Mouse (Mus musculus): Measurements from ENCODE around the gene Nek1. TPM values are rescaled to one million over a fixed set of nuclear protein-coding genes. Genes with fewer than 3 reads are reported as not detected.
A peak's percentile ranks its signal among the peaks of the same experiment; 100 is the strongest.

Nek1 gene
- total RNA-seq (2021), result 10 to 100 TPM in 1 of 2 experiments, 1 to 10 TPM in 1; 9.3 to 10.5 TPM
- polyA plus RNA-seq (2012; rRNA removed), result 4.0 and 4.8 TPM in 2 replicates
- long read RNA-seq, full-length matches to known transcripts, result 4 of 7 reads
- long read RNA-seq, partial matches to known transcripts, result 1 of 7 reads
- long read RNA-seq, other reads (novel, unspliced or antisense), result 2 of 7 reads

GRCm38 (mm10) chr8:60992910-60993638 lies at the start of gene Nek1:
Nek1 (plus strand) TSS chr8:60993195.
- H3K27me3 ChIP-seq (ENCODE audit: control insufficient read depth, insufficient read depth, low read length), result no peaks in the 10 kb centered on the region
- DNase-seq, result peak; percentile 97 to 98
- H3K27ac ChIP-seq, result peak within 1 kb of the TSS; percentile 85
- H3K9ac ChIP-seq (ENCODE audit: low read depth, low read length), result peak within 1 kb of the TSS; percentile 88
- no peaks in the 10 kb centered on the region; the same call in 1 of the 2 replicates for H3K36me3 ChIP-seq (ENCODE audit: control insufficient read depth, insufficient read depth, low read length)
- TF ChIP-seq CTCF (IDR thresholded peaks at IDR 0.05) (no peak), EP300 (IDR thresholded peaks at IDR 0.05; ENCODE audit: insufficient read depth, low read depth, low read length) (0 out of 2 replicates have a peak, but pooled peaks have one; percentile 6), POLR2A (IDR thresholded peaks at IDR 0.05; ENCODE audit: insufficient read depth, low read depth, low read length) (peak; percentile 90)
- H3K79me2 ChIP-seq (replicated peaks; ENCODE audit: control insufficient read depth, insufficient read depth, low read length), result no peaks in the 10 kb centered on the region; the same call in 1 of the 2 replicates
- under 1% methylated on average over 56 of the region's 57 CpGs for WGBS
- intact Hi-C loops (cut with DNase I), result loop anchor here (2.0 to 5.0 kb wide), 3 partner anchors 38 to 486 kb away; partner anchors contain the start of genes Aadat and Hpf1
- H3K4me3 ChIP-seq, result peak within 1 kb of the TSS; percentile 58
- H3K4me1 ChIP-seq (ENCODE audit: control insufficient read depth, insufficient read depth, low read length), result peaks cover 1% of the 10 kb centered on the region

DNA sequence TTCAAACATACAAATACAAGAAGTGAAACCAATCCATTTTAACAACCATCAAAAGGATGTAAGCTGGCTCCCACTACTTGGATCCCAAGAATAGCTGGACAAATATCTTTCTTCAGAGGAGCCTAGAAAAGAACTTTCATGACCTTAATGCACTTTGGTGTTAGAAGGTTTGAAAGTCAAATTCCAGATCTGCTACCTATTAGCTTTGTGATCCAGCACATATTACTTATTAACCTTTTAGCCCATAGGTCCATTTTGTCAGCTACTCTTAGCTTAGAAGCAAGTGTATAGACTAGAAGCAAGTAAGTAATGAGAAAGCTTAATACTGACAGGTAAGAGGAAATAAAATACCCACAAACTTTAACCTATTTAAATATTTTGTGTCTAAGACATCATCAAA lies 45.5 kb upstream of the Nek1 start:
- Histone ChIP-seq H3K9ac (ENCODE audit: low read depth, low read length) (no peak overlapping the region), H3K4me1 (ENCODE audit: control insufficient read depth, insufficient read depth, low read length) (peaks cover 6% of the 10 kb centered on the region), H3K27me3 (ENCODE audit: control insufficient read depth, insufficient read depth, low read length) (no peaks in the 10 kb centered on the region), H3K79me2 (replicated peaks; ENCODE audit: control insufficient read depth, insufficient read depth, low read length) (no peaks in the 10 kb centered on the region; the same call in 1 of the 2 replicates), H3K4me3 (no peak overlapping the region), H3K36me3 (ENCODE audit: control insufficient read depth, insufficient read depth, low read length) (peaks cover 14% of the 10 kb centered on the region), H3K27ac (no peak overlapping the region)
- intact Hi-C loops (cut with DNase I), result no loop called here
- TF ChIP-seq CTCF (IDR thresholded peaks at IDR 0.05), result no peak
- no peak for TF ChIP-seq POLR2A (IDR thresholded peaks at IDR 0.05; ENCODE audit: insufficient read depth, low read depth, low read length)
- TF ChIP-seq EP300 (IDR thresholded peaks at IDR 0.05; ENCODE audit: insufficient read depth, low read depth, low read length), result no peak
- no peak for DNase-seq

- Histone ChIP-seq H3K27ac (peak overlapping the region; percentile 5), H3K4me1 (ENCODE audit: control insufficient read depth, insufficient read depth, low read length) (peaks cover 6% of the 10 kb centered on the region), H3K36me3 (ENCODE audit: control insufficient read depth, insufficient read depth, low read length) (peaks cover 13% of the 10 kb centered on the region), H3K27me3 (ENCODE audit: control insufficient read depth, insufficient read depth, low read length) (no peaks in the 10 kb centered on the region), H3K4me3 (no peak overlapping the region), H3K79me2 (replicated peaks; ENCODE audit: control insufficient read depth, insufficient read depth, low read length) (no peaks in the 10 kb centered on the region; the same call in 1 of the 2 replicates), H3K9ac (ENCODE audit: low read depth, low read length) (peak overlapping the region; percentile 34; the same call in 1 of the 2 replicates)
- TF ChIP-seq EP300 (IDR thresholded peaks at IDR 0.05; ENCODE audit: insufficient read depth, low read depth, low read length), result no peak
- no peak for TF ChIP-seq CTCF (IDR thresholded peaks at IDR 0.05)
- TF ChIP-seq POLR2A (IDR thresholded peaks at IDR 0.05; ENCODE audit: insufficient read depth, low read depth, low read length), result no peak
- DNase-seq, result no peak
- WGBS, result 52% methylated on average over 4 of the region's 4 CpGs
- intact Hi-C loops (cut with DNase I), result no loop called here
Measured at GRCm38 (mm10) chr8:60949859-60950258, 43.1 kb upstream of the Nek1 start.

DNA sequence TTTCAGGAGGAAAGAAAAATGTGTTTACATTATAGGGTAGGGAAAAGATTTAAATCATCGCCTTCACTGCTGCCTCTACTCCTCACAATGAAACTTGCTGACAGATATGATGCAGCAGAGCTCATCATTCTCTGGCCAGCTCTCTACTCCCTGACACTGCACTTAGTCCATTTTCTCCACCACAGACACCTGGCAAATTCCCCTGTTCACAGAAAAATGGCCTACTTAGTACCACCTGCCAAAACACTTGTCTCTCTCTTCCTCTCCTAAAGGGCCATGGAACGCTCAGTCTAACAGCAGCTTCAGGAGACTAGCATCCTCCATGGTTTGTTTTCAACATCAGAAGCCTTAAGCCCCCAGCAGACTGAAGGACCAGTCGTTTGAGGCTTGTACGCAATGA lies 41.7 kb upstream of the Nek1 start:
- DNase-seq, result no peak
- 62% methylated on average over 4 of the region's 4 CpGs for WGBS
- intact Hi-C loops (cut with DNase I), result no loop called here

DNA sequence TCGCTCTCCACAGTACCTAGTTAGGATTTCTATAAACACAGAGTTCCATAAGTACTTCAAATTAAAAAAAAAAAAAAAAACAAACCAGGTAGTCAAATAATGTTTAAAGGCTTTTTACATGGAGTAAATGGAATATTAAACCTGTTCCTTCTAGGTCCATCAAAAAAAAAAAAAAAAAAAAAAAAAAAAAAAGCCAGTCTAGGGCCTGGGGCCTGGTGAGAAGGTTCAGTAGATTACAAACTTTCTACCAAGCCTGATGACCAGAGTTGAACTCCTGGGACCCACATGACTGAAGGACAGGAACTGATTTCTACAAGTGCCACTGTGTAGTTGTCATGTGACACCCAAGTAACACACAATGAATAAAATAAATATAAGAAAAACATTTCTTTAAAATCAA lies 41.2 kb upstream of the Nek1 start:
- intact Hi-C loops (cut with DNase I), result no loop called here
- 88% methylated on average over 1 of the region's 1 CpGs for WGBS
- Histone ChIP-seq H3K27ac (peak overlapping the region; percentile 85; the same call in 1 of the 2 replicates), H3K9ac (ENCODE audit: low read depth, low read length) (no peak overlapping the region), H3K4me3 (no peak overlapping the region), H3K4me1 (ENCODE audit: control insufficient read depth, insufficient read depth, low read length) (peaks cover 6% of the 10 kb centered on the region), H3K36me3 (ENCODE audit: control insufficient read depth, insufficient read depth, low read length) (peaks cover 13% of the 10 kb centered on the region), H3K79me2 (replicated peaks; ENCODE audit: control insufficient read depth, insufficient read depth, low read length) (peaks cover 1% of the 10 kb centered on the region; the same call in 1 of the 2 replicates), H3K27me3 (ENCODE audit: control insufficient read depth, insufficient read depth, low read length) (no peaks in the 10 kb centered on the region)
- no peak for DNase-seq
- no peak for TF ChIP-seq POLR2A (IDR thresholded peaks at IDR 0.05; ENCODE audit: insufficient read depth, low read depth, low read length)
- TF ChIP-seq EP300 (IDR thresholded peaks at IDR 0.05; ENCODE audit: insufficient read depth, low read depth, low read length), result no peak
- TF ChIP-seq CTCF (IDR thresholded peaks at IDR 0.05), result no peak

More for the DNA sequence above, 41.7 kb upstream of the Nek1 start:
- H3K79me2 ChIP-seq (replicated peaks; ENCODE audit: control insufficient read depth, insufficient read depth, low read length), result peaks cover under 1% of the 10 kb centered on the region; the same call in 1 of the 2 replicates
- TF ChIP-seq EP300 (IDR thresholded peaks at IDR 0.05; ENCODE audit: insufficient read depth, low read depth, low read length) (no peak), POLR2A (IDR thresholded peaks at IDR 0.05; ENCODE audit: insufficient read depth, low read depth, low read length) (no peak), CTCF (IDR thresholded peaks at IDR 0.05) (no peak)
- peaks cover 13% of the 10 kb centered on the region for H3K36me3 ChIP-seq (ENCODE audit: control insufficient read depth, insufficient read depth, low read length)
- peaks cover 6% of the 10 kb centered on the region for H3K4me1 ChIP-seq (ENCODE audit: control insufficient read depth, insufficient read depth, low read length)
- H3K4me3 ChIP-seq, result no peak overlapping the region
- no peaks in the 10 kb centered on the region for H3K27me3 ChIP-seq (ENCODE audit: control insufficient read depth, insufficient read depth, low read length)
- H3K27ac ChIP-seq, result no peak overlapping the region
- no peak overlapping the region for H3K9ac ChIP-seq (ENCODE audit: low read depth, low read length)

Data from heart, adult 2 months (tissue).